Mouse (Mus musculus) urinary bladder, postnatal 10 days (tissue): ENCODE data around the gene Med1.

Experiments used
- DNase-seq: peaks from one replicate; pipeline ENCODE4 v3.0.0; 2022; ENCODE audit warnings: low spot score

Gene Med1

GRCm38 (mm10) chr11:98148551-98149301 lies 44.4 kb downstream of the Med1 start:
- no peak for DNase-seq

GRCm38 (mm10) chr11:98145856-98146255 lies 47.2 kb downstream of the Med1 start:
- no peak for DNase-seq

GRCm38 (mm10) chr11:98142545-98142944 lies 50.5 kb downstream of the Med1 start:
- no peak for DNase-seq

GRCm38 (mm10) chr11:98138894-98139293 lies 54.2 kb downstream of the Med1 start:
- no peak for DNase-seq

GRCm38 (mm10) chr11:98137836-98138235 lies 55.3 kb downstream of the Med1 start:
- no peak for DNase-seq

- no peak for DNase-seq
Observed at GRCm38 (mm10) chr11:98134951-98135350, 58.1 kb downstream of the Med1 start.

- no peak for DNase-seq
Observed at GRCm38 (mm10) chr11:98123424-98123823, 69.7 kb downstream of the Med1 start.

GRCm38 (mm10) chr11:98114363-98114762 lies 78.7 kb downstream of the Med1 start:
- no peak for DNase-seq

GRCm38 (mm10) chr11:98113504-98113903 lies 79.6 kb downstream of the Med1 start:
- DNase-seq: no peak

GRCm38 (mm10) chr11:98109706-98110105 lies 83.4 kb downstream of the Med1 start:
- no peak for DNase-seq
